Mouse (Mus musculus) embryonic facial prominence, embryonic 14.5 days (tissue): ENCODE measurements around the gene Plekhm3. TPM values are rescaled to one million over a fixed set of nuclear protein-coding genes. Genes with fewer than 3 reads are reported as not detected.

ENCODE experiments used
- ATAC-seq: fragments of 200-750 bp; cut with Nextera tagmentation; 2 replicates; pipeline ENCODE4 v1.8.0; 2017; ENCODE audit warnings: low read depth, moderate number of reproducible peaks, moderate TSS enrichment
- DNase-seq: peaks from one replicate; pipeline ENCODE4 v3.0.0-alpha.2; 2015; ENCODE audit warnings: low spot score
- H3K27ac ChIP-seq: fragments of 300-500 bp; sonication (generic); replicated peaks from 2 replicates; pipeline ENCODE4 v1.5.1; 2014; ENCODE audit warnings: low read depth, mild to moderate bottlenecking, low read length, moderate library complexity
- H3K27me3 ChIP-seq: fragments of 300-500 bp; sonication (generic); replicated peaks from 2 replicates; pipeline ENCODE4 v1.6.1; 2014; ENCODE audit warnings: low read length; ENCODE audit not compliant: control insufficient read depth, insufficient read depth
- H3K36me3 ChIP-seq: fragments of 300-500 bp; sonication (generic); 2 replicates; pipeline ENCODE4 v1.6.1; 2014; ENCODE audit warnings: low read length, mixed read lengths; ENCODE audit not compliant: control insufficient read depth, insufficient read depth
- H3K4me1 ChIP-seq: fragments of 300-500 bp; sonication (generic); 2 replicates; pipeline ENCODE4 v1.6.1; 2014; ENCODE audit warnings: antibody characterized with exemption, low read length; ENCODE audit not compliant: control insufficient read depth, insufficient read depth
- H3K4me2 ChIP-seq: fragments of 300-500 bp; sonication (generic); 2 replicates; pipeline ENCODE4 v1.6.1; 2014; ENCODE audit warnings: low read depth, mild to moderate bottlenecking, low read length, moderate library complexity, mixed read lengths
- H3K4me3 ChIP-seq: fragments of 300-500 bp; sonication (generic); 2 replicates; pipeline ENCODE4 v1.5.1; 2014; ENCODE audit warnings: low read depth, mild to moderate bottlenecking, low read length
- H3K9ac ChIP-seq: fragments of 300-500 bp; sonication (generic); 2 replicates; pipeline ENCODE4 v1.6.1; 2014; ENCODE audit warnings: low read depth, mild to moderate bottlenecking, low read length, moderate library complexity, mixed read lengths
- H3K9me3 ChIP-seq: fragments of 300-500 bp; sonication (generic); 2 replicates; pipeline ENCODE4 v1.6.1; 2016; ENCODE audit warnings: low read length; ENCODE audit not compliant: control insufficient read depth
- WGBS: fragments of 180-500 bp; shearing (Covaris S2); extraction: QIAGEN DNeasy Blood & Tissue Kit; methylation state at CpG from one replicate; pipeline ENCODE4 v1.1.7; 2014; 5-methylcytosine and 5-hydroxymethylcytosine counted together
- polyA plus RNA-seq: library from polyadenylated mRNA; unstranded; fragments of >200 nt; fragmentation: Nextera tagmentation; extraction: Ambion mirVana; gene quantifications from 2 replicates; pipeline ENCODE4 v1.2.1, GENCODE M21; 2014

The Plekhm3 gene
- polyA plus RNA-seq, 1 experiment from 2014 or later = 6.0 TPM

- DNase-seq (no peak), ATAC-seq (no peak)
- 88% methylated on average over 3 of the region's 3 CpGs for WGBS
- H3K27ac ChIP-seq = no peak overlapping the region
- no peaks in the 10 kb centered on the region for H3K9me3 ChIP-seq
- H3K4me1 ChIP-seq = peaks cover 8% of the 10 kb centered on the region
- H3K4me2 ChIP-seq = no peak overlapping the region
- H3K27me3 ChIP-seq = no peaks in the 10 kb centered on the region
- H3K9ac ChIP-seq = no peak overlapping the region
- H3K4me3 ChIP-seq = no peak overlapping the region
- no peaks in the 10 kb centered on the region for H3K36me3 ChIP-seq
Observed at GRCm38 (mm10) chr1:64797621-64798020, 159.0 kb downstream of the Plekhm3 start.

GRCm38 (mm10) chr1:64796867-64797582 lies 159.6 kb downstream of the Plekhm3 start:
- Histone ChIP-seq H3K9me3 (no peaks in the 10 kb centered on the region), H3K4me2 (no peak overlapping the region), H3K27ac (no peak overlapping the region), H3K36me3 (no peaks in the 10 kb centered on the region), H3K27me3 (no peaks in the 10 kb centered on the region), H3K4me1 (peaks cover 13% of the 10 kb centered on the region), H3K9ac (no peak overlapping the region), H3K4me3 (no peak overlapping the region)
- WGBS = 84% methylated on average over 6 of the region's 6 CpGs
- ATAC-seq (no peak), DNase-seq (no peak)

- no peak overlapping the region for H3K4me2 ChIP-seq
- no peaks in the 10 kb centered on the region for H3K27me3 ChIP-seq
- ATAC-seq (no peak), DNase-seq (no peak)
- H3K27ac ChIP-seq = no peak overlapping the region
- no peaks in the 10 kb centered on the region for H3K9me3 ChIP-seq
- WGBS = 63% methylated on average over 8 of the region's 8 CpGs
- H3K36me3 ChIP-seq = no peaks in the 10 kb centered on the region
- H3K4me1 ChIP-seq = peaks cover 26% of the 10 kb centered on the region
- H3K4me3 ChIP-seq = no peak overlapping the region
- no peak overlapping the region for H3K9ac ChIP-seq
Observed at GRCm38 (mm10) chr1:64795284-64796040, 161.2 kb downstream of the Plekhm3 start.

GRCm38 (mm10) chr1:64794096-64794495 lies 162.5 kb downstream of the Plekhm3 start:
- ATAC-seq = no peak
- 87% methylated on average over 11 of the region's 11 CpGs for WGBS

GRCm38 (mm10) chr1:64793234-64793530 lies 163.4 kb downstream of the Plekhm3 start:
- DNase-seq (no peak), ATAC-seq (no peak)
- no peaks in the 10 kb centered on the region for H3K36me3 ChIP-seq
- H3K27ac ChIP-seq = peak overlapping the region; percentile 74
- H3K27me3 ChIP-seq = no peaks in the 10 kb centered on the region
- no peak overlapping the region for H3K4me3 ChIP-seq
- H3K9ac ChIP-seq = no peak overlapping the region
- WGBS = 66% methylated on average over 4 of the region's 4 CpGs
- H3K4me2 ChIP-seq = no peak overlapping the region
- H3K9me3 ChIP-seq = no peaks in the 10 kb centered on the region
- peaks cover 26% of the 10 kb centered on the region for H3K4me1 ChIP-seq

More at GRCm38 (mm10) chr1:64794096-64794495, 162.5 kb downstream of the Plekhm3 start:
- H3K9ac ChIP-seq = no peak overlapping the region
- no peak for DNase-seq
- no peaks in the 10 kb centered on the region for H3K9me3 ChIP-seq
- peaks cover 26% of the 10 kb centered on the region for H3K4me1 ChIP-seq
- H3K4me2 ChIP-seq = no peak overlapping the region
- H3K36me3 ChIP-seq = no peaks in the 10 kb centered on the region
- H3K27ac ChIP-seq = no peak overlapping the region
- H3K27me3 ChIP-seq = no peaks in the 10 kb centered on the region
- no peak overlapping the region for H3K4me3 ChIP-seq

GRCm38 (mm10) chr1:64792521-64793233 lies 163.9 kb downstream of the Plekhm3 start:
- peaks cover 26% of the 10 kb centered on the region for H3K4me1 ChIP-seq
- H3K36me3 ChIP-seq = no peaks in the 10 kb centered on the region
- H3K9ac ChIP-seq = no peak overlapping the region
- H3K4me3 ChIP-seq = no peak overlapping the region
- ATAC-seq (no peak), DNase-seq (peak; percentile 22)
- WGBS = 56% methylated on average over 11 of the region's 11 CpGs
- no peaks in the 10 kb centered on the region for H3K27me3 ChIP-seq
- H3K27ac ChIP-seq = peak overlapping the region; percentile 74
- no peaks in the 10 kb centered on the region for H3K9me3 ChIP-seq
- no peak overlapping the region for H3K4me2 ChIP-seq

GRCm38 (mm10) chr1:64791826-64792225 lies 164.8 kb downstream of the Plekhm3 start:
- no peaks in the 10 kb centered on the region for H3K36me3 ChIP-seq
- no peak overlapping the region for H3K4me2 ChIP-seq
- H3K4me3 ChIP-seq = no peak overlapping the region
- no peaks in the 10 kb centered on the region for H3K27me3 ChIP-seq
- 25% methylated on average over 6 of the region's 6 CpGs for WGBS
- H3K27ac ChIP-seq = peak overlapping the region; percentile 74
- ATAC-seq = peak; percentile 28
- H3K9ac ChIP-seq = no peak overlapping the region
- DNase-seq = peak; percentile 50
- peaks cover 26% of the 10 kb centered on the region for H3K4me1 ChIP-seq
- no peaks in the 10 kb centered on the region for H3K9me3 ChIP-seq

GRCm38 (mm10) chr1:64790806-64791790 lies 165.5 kb downstream of the Plekhm3 start:
- no peaks in the 10 kb centered on the region for H3K27me3 ChIP-seq
- no peak overlapping the region for H3K4me2 ChIP-seq
- H3K36me3 ChIP-seq = no peaks in the 10 kb centered on the region
- H3K4me1 ChIP-seq = peaks cover 26% of the 10 kb centered on the region
- H3K9ac ChIP-seq = no peak overlapping the region
- 41% methylated on average over 9 of the region's 9 CpGs for WGBS
- no peaks in the 10 kb centered on the region for H3K9me3 ChIP-seq
- no peak overlapping the region for H3K4me3 ChIP-seq
- peak; percentile 44 for ATAC-seq
- peak; percentile 68 for DNase-seq
- peak overlapping the region; percentile 74 for H3K27ac ChIP-seq
